Mouse (Mus musculus) olfactory bulb, adult 2 months (tissue): ENCODE results near the gene Fto.

ENCODE experiments used
- CTCF ChIP-seq: fragments of 200-500 bp; IDR thresholded peaks from 2 replicates; pipeline ENCODE4 v1.5.1; 2012; ENCODE audit warnings: low read depth, mild to moderate bottlenecking, low read length, moderate library complexity; ENCODE audit not compliant: insufficient read depth
- POLR2A ChIP-seq: fragments of 200-500 bp; IDR thresholded peaks from 2 replicates; pipeline ENCODE4 v1.6.1; 2012; ENCODE audit warnings: mild to moderate bottlenecking, low read depth, low read length, moderate library complexity; ENCODE audit not compliant: insufficient read depth

GRCm38 (mm10) chr8:91317567-91318227 is 4.4 kb downstream of the Fto start:
- TF ChIP-seq CTCF (no peak), POLR2A (no peak)
